Mouse (Mus musculus) midbrain, postnatal 0 days (tissue): ENCODE results near the gene Gfap. TPM values are rescaled to one million over a fixed set of nuclear protein-coding genes. Genes with fewer than 3 reads are reported as not detected.
A peak's percentile ranks its signal among the peaks of the same experiment; 100 is the strongest.

ENCODE experiments used
- ATAC-seq: fragments of 200-750 bp; cut with Nextera tagmentation; 2 replicates; pipeline ENCODE4 v1.8.0; 2017; ENCODE audit warnings: moderate number of reproducible peaks, mild to moderate bottlenecking, moderate TSS enrichment, moderate library complexity; ENCODE audit not compliant: low FRiP score
- DNase-seq: peaks from one replicate; pipeline ENCODE4 v3.0.0-alpha.2; 2015; ENCODE audit warnings: low spot score
- H3K27ac ChIP-seq: fragments of 300-500 bp; sonication (generic); 2 replicates; pipeline ENCODE4 v1.5.1; 2014; ENCODE audit warnings: low read depth, mild to moderate bottlenecking, low read length, mixed read lengths
- H3K27me3 ChIP-seq: fragments of 300-500 bp; sonication (generic); 2 replicates; pipeline ENCODE4 v1.6.1; 2014; ENCODE audit warnings: low read length, control low read depth, mixed read lengths; ENCODE audit not compliant: insufficient read depth
- H3K36me3 ChIP-seq: fragments of 300-500 bp; sonication (generic); 2 replicates; pipeline ENCODE4 v1.6.1; 2014; ENCODE audit warnings: low read length, control low read depth, mixed read lengths; ENCODE audit not compliant: insufficient read depth
- H3K4me1 ChIP-seq: fragments of 300-500 bp; sonication (generic); 2 replicates; pipeline ENCODE4 v1.6.1; 2014; ENCODE audit warnings: mild to moderate bottlenecking, control low read depth, antibody characterized with exemption, low read length, mixed read lengths; ENCODE audit not compliant: insufficient read depth
- H3K4me2 ChIP-seq: fragments of 300-500 bp; sonication (generic); 2 replicates; pipeline ENCODE4 v1.6.1; 2014; ENCODE audit warnings: low read depth, mild to moderate bottlenecking, low read length, mixed read lengths; ENCODE audit not compliant: poor library complexity, severe bottlenecking
- H3K4me3 ChIP-seq: fragments of 300-500 bp; sonication (generic); 2 replicates; pipeline ENCODE4 v1.5.1; 2014; ENCODE audit warnings: low read depth, mild to moderate bottlenecking, low read length, moderate library complexity
- H3K9ac ChIP-seq: fragments of 300-500 bp; sonication (generic); replicated peaks from 2 replicates; pipeline ENCODE4 v1.6.1; 2014; ENCODE audit warnings: mild to moderate bottlenecking, low read length, moderate library complexity, mixed read lengths; ENCODE audit not compliant: poor library complexity, severe bottlenecking
- H3K9me3 ChIP-seq: fragments of 300-500 bp; sonication (generic); 2 replicates; pipeline ENCODE4 v1.6.1; 2016; ENCODE audit warnings: low read length, control low read depth
- CTCF ChIP-seq: IDR thresholded peaks from 2 replicates; pipeline ENCODE4 v1.5.1; 2016; ENCODE audit warnings: antibody characterized with exemption, mild to moderate bottlenecking
- WGBS: fragments of 180-500 bp; shearing (Covaris S2); extraction: QIAGEN DNeasy Blood & Tissue Kit; methylation state at CpG from one replicate; pipeline ENCODE4 v1.1.7; 2014; 5-methylcytosine and 5-hydroxymethylcytosine counted together
- polyA plus RNA-seq: library from polyadenylated mRNA; unstranded; fragments of >200 nt; fragmentation: Nextera tagmentation; extraction: Ambion mirVana; gene quantifications from 2 replicates; pipeline ENCODE4 v1.2.1, GENCODE M21; 2015
- total RNA-seq: library from RNA; depleted of rRNA; stranded (reverse); fragments of >200 nt; gene quantifications from 2 replicates; pipeline ENCODE4 v1.2.3, GENCODE M21; 2014; rRNA removed

Gene Gfap
- total and polyA plus RNA-seq, 2 experiments from 2014 or later, result 20.6 to 36.4 TPM

GRCm38 (mm10) chr11:102838616-102839150, 62.0 kb downstream of the Gfap start:
- no peaks in the 10 kb centered on the region for H3K4me1 ChIP-seq
- no peak for TF ChIP-seq CTCF
- DNase-seq (no peak), ATAC-seq (no peak)
- no peak overlapping the region for H3K4me2 ChIP-seq
- 90% methylated on average over 9 of the region's 9 CpGs for WGBS
- 0 out of 2 replicates have a peak overlapping the region, but pooled peaks have one; percentile 18 for H3K27ac ChIP-seq
- H3K4me3 ChIP-seq, result no peak overlapping the region
- peaks cover 62% of the 10 kb centered on the region for H3K36me3 ChIP-seq
- H3K9me3 ChIP-seq, result no peaks in the 10 kb centered on the region
- H3K27me3 ChIP-seq, result no peaks in the 10 kb centered on the region
- H3K9ac ChIP-seq, result no peak overlapping the region

- H3K27me3 ChIP-seq, result no peaks in the 10 kb centered on the region
- H3K4me3 ChIP-seq, result no peak overlapping the region
- H3K36me3 ChIP-seq, result peaks cover 56% of the 10 kb centered on the region
- no peaks in the 10 kb centered on the region for H3K4me1 ChIP-seq
- H3K4me2 ChIP-seq, result no peak overlapping the region
- 92% methylated on average over 2 of the region's 2 CpGs for WGBS
- TF ChIP-seq CTCF, result no peak
- H3K9ac ChIP-seq, result no peak overlapping the region
- no peak for DNase-seq
- no peak for ATAC-seq
- H3K27ac ChIP-seq, result no peak overlapping the region
- no peaks in the 10 kb centered on the region for H3K9me3 ChIP-seq
These were observed 62.6 kb downstream of the Gfap start for GRCm38 (mm10) chr11:102838126-102838525.

- no peak overlapping the region for H3K27ac ChIP-seq
- H3K9me3 ChIP-seq, result no peaks in the 10 kb centered on the region
- H3K4me3 ChIP-seq, result no peak overlapping the region
- no peak overlapping the region for H3K9ac ChIP-seq
- H3K27me3 ChIP-seq, result no peaks in the 10 kb centered on the region
- ATAC-seq, result no peak
- WGBS, result 100% methylated on average over 1 of the region's 1 CpGs
- TF ChIP-seq CTCF, result no peak
- H3K4me2 ChIP-seq, result 0 out of 2 replicates have a peak overlapping the region, but pooled peaks have one; percentile 4
- peaks cover 50% of the 10 kb centered on the region for H3K36me3 ChIP-seq
- no peak for DNase-seq
- H3K4me1 ChIP-seq, result no peaks in the 10 kb centered on the region
These were observed 63.3 kb downstream of the Gfap start for GRCm38 (mm10) chr11:102837385-102837784.

Other genes starting within 250 kb of the Gfap start
- not detected in 2 replicates for gene Meioc, start 237.2 kb downstream of the Gfap start, total RNA-seq
- 0.21 and 0.23 TPM in 2 replicates for gene Meioc, start 237.2 kb downstream of the Gfap start, polyA plus RNA-seq
- 23.9 and 31.0 TPM in 2 replicates for gene Ccdc43, start 203.1 kb downstream of the Gfap start, total RNA-seq
- gene Ccdc43, start 203.1 kb downstream of the Gfap start, polyA plus RNA-seq, result 33.8 and 35.1 TPM in 2 replicates
- 43.8 and 46.9 TPM in 2 replicates for gene Adam11, start 139.5 kb downstream of the Gfap start, total RNA-seq
- gene Adam11, start 139.5 kb downstream of the Gfap start, polyA plus RNA-seq, result 21.5 and 22.3 TPM in 2 replicates
- gene Gjc1, start 81.2 kb downstream of the Gfap start, total RNA-seq, result 18.1 and 18.8 TPM in 2 replicates
- gene Gjc1, start 81.2 kb downstream of the Gfap start, polyA plus RNA-seq, result 14.8 and 17.8 TPM in 2 replicates
- gene Higd1b, start 65.1 kb downstream of the Gfap start, total RNA-seq, result 12.3 and 12.8 TPM in 2 replicates
- gene Higd1b, start 65.1 kb downstream of the Gfap start, polyA plus RNA-seq, result 13.1 and 15.3 TPM in 2 replicates
- gene Eftud2, start 19.9 kb downstream of the Gfap start, total RNA-seq, result 63.0 and 69.8 TPM in 2 replicates
- gene Eftud2, start 19.9 kb downstream of the Gfap start, polyA plus RNA-seq, result 104 and 105 TPM in 2 replicates
- gene Ccdc103, start 19.7 kb downstream of the Gfap start, total RNA-seq, result 0.33 and 1.6 TPM in 2 replicates
- 1.7 and 1.8 TPM in 2 replicates for gene Ccdc103, start 19.7 kb downstream of the Gfap start, polyA plus RNA-seq
- not detected in 2 replicates for gene Fam187a, start 15.7 kb downstream of the Gfap start, total RNA-seq
- gene Fam187a, start 15.7 kb downstream of the Gfap start, polyA plus RNA-seq, result 0.12 TPM in 1 of 2 replicates, not detected in the other
- 3.8 and 6.3 TPM in 2 replicates for gene Kif18b, start 24.2 kb upstream of the Gfap start, total RNA-seq
- 0.46 and 0.60 TPM in 2 replicates for gene Kif18b, start 24.2 kb upstream of the Gfap start, polyA plus RNA-seq
- 45.6 and 52.8 TPM in 2 replicates for gene C1ql1, start 45.8 kb upstream of the Gfap start, total RNA-seq
- 15.8 and 16.9 TPM in 2 replicates for gene C1ql1, start 45.8 kb upstream of the Gfap start, polyA plus RNA-seq
- gene Nmt1, start 127.3 kb upstream of the Gfap start, total RNA-seq, result 48.6 and 56.3 TPM in 2 replicates
- 39.1 and 40.5 TPM in 2 replicates for gene Nmt1, start 127.3 kb upstream of the Gfap start, polyA plus RNA-seq
- gene Dcakd, start 127.4 kb upstream of the Gfap start, total RNA-seq, result 154 and 191 TPM in 2 replicates
- 165 and 173 TPM in 2 replicates for gene Dcakd, start 127.4 kb upstream of the Gfap start, polyA plus RNA-seq
- gene Plcd3, start 200.7 kb upstream of the Gfap start, total RNA-seq, result 9.4 and 9.7 TPM in 2 replicates
- 4.7 and 4.9 TPM in 2 replicates for gene Plcd3, start 200.7 kb upstream of the Gfap start, polyA plus RNA-seq
- 21.8 and 22.9 TPM in 2 replicates for gene Acbd4, start 200.8 kb upstream of the Gfap start, total RNA-seq
- 17.5 and 21.8 TPM in 2 replicates for gene Acbd4, start 200.8 kb upstream of the Gfap start, polyA plus RNA-seq
- gene Hexim1, start 215.3 kb upstream of the Gfap start, total RNA-seq, result 15.5 and 19.1 TPM in 2 replicates
- 3.2 and 4.5 TPM in 2 replicates for gene Hexim1, start 215.3 kb upstream of the Gfap start, polyA plus RNA-seq
- 46.3 and 57.8 TPM in 2 replicates for gene Hexim2, start 231.5 kb upstream of the Gfap start, total RNA-seq
- gene Hexim2, start 231.5 kb upstream of the Gfap start, polyA plus RNA-seq, result 38.0 and 40.5 TPM in 2 replicates